Mouse (Mus musculus) myocyte (in vitro differentiated cells): ENCODE results near the gene Mfsd6l.

Experiments
- E2F4 ChIP-seq: IDR thresholded peaks from one replicate; pipeline ENCODE4 v1.6.1; 2011; ENCODE audit warnings: mild to moderate bottlenecking, control low read depth, moderate library complexity; ENCODE audit not compliant: insufficient read depth
- MAX ChIP-seq: IDR thresholded peaks from one replicate; pipeline ENCODE4 v1.6.1; 2011; ENCODE audit warnings: low read depth, mild to moderate bottlenecking, control low read depth
- POLR2A ChIP-seq: IDR thresholded peaks from one replicate; pipeline ENCODE4 v1.6.1; 2011; ENCODE audit warnings: low read depth, mild to moderate bottlenecking, control low read depth, moderate library complexity; ENCODE audit not compliant: insufficient read length
- SRF ChIP-seq: IDR thresholded peaks from one replicate; pipeline ENCODE4 v1.6.1; 2011; ENCODE audit warnings: low read depth; ENCODE audit not compliant: control insufficient read depth, insufficient read length
- TCF12 ChIP-seq: IDR thresholded peaks from one replicate; pipeline ENCODE4 v1.6.1; 2011; ENCODE audit warnings: mild to moderate bottlenecking, control low read depth; ENCODE audit not compliant: poor library complexity, insufficient read depth, severe bottlenecking
- USF1 ChIP-seq: IDR thresholded peaks from one replicate; pipeline ENCODE4 v1.6.1; 2011; ENCODE audit warnings: low read depth, mild to moderate bottlenecking, control low read depth, moderate library complexity

DNA sequence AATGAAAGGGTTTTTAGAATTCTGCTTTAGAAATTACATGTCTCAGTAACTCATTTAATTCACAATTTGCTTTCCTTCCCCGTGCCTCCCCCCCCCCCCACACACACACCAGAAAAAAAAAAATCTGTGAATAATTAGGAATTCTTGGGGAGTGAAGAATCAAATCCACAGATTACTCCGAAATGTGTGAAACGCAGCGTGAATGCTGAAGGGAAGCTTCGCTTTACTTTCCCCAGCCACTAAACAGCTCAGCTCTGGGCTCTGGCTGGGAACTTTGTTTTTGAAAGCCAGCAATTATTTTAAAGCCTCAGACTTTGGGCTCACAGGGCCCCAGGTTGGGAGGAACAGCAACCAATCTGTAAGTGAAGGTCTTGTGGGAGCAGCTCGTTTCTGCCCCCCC lies 24.6 kb downstream of the Mfsd6l start:
- TF ChIP-seq POLR2A (no peak), MAX (no peak), SRF (no peak), USF1 (no peak), E2F4 (no peak), TCF12 (no peak)
